Mouse (Mus musculus): Measurements from ENCODE around the gene Ptges2. TPM values are rescaled to one million over a fixed set of nuclear protein-coding genes. Genes with fewer than 3 reads are reported as not detected.
A peak's percentile ranks its signal among the peaks of the same experiment; 100 is the strongest.

Gene Ptges2
- total RNA-seq, 1 experiment: 24.9 TPM

- in situ Hi-C loops (cut with MboI; ENCODE audit: low sequenced_read_pairs in 2 of 2, unreplicated experiment in 2 of 2): no loop called here
- no peak overlapping the region for H3K27ac ChIP-seq (ENCODE audit: insufficient read depth, low read depth, low read length, poor library complexity, severe bottlenecking)
- H3K9ac ChIP-seq (ENCODE audit: insufficient read depth, low read depth, low read length, poor library complexity, severe bottlenecking): peak overlapping the region; percentile 16; the same call in 1 of the 2 replicates
- no peaks in the 10 kb centered on the region for H3K36me3 ChIP-seq (ENCODE audit: control insufficient read depth, insufficient read depth, low read length, poor library complexity, severe bottlenecking)
- DNase-seq (ENCODE audit: low read depth, low spot score): peak; percentile 30
- H3K4me3 ChIP-seq (ENCODE audit: insufficient read depth in 1 of 2, low read depth in 1 of 2, low read length in 2 of 2, poor library complexity in 1 of 2, severe bottlenecking in 1 of 2): peak overlapping the region in 1 of 2 experiments; percentile 11; a peak in 2 of 4 replicates
- no peaks in the 10 kb centered on the region for H3K9me3 ChIP-seq (ENCODE audit: control insufficient read depth, insufficient read depth, low read depth, low read length)
- TF ChIP-seq HCFC1 (IDR thresholded peaks at IDR 0.05; ENCODE audit: borderline replicate concordance, insufficient read depth, low read length) (no peak), CHD2 (IDR thresholded peaks at IDR 0.05; ENCODE audit: low read depth, low read length) (no peak), ZNF384 (IDR thresholded peaks at IDR 0.05; ENCODE audit: low read depth, low read length) (no peak), MAFK (IDR thresholded peaks at IDR 0.05; ENCODE audit: insufficient read depth, low read depth, low read length) (no peak), ZC3H11A (IDR thresholded peaks at IDR 0.05; ENCODE audit: borderline replicate concordance, low read depth, low read length) (no peak)
- peaks cover 0 to 6% of the 10 kb centered on the region in 2 experiments; a peak in 2 of 4 replicates for H3K4me1 ChIP-seq (ENCODE audit: control insufficient read depth in 2 of 2, insufficient read depth in 2 of 2, low read length in 2 of 2, poor library complexity in 1 of 2)
Observed at GRCm38 (mm10) chr2:32390871-32391270, 4.8 kb upstream of the Ptges2 start.

- H3K36me3 ChIP-seq (ENCODE audit: control insufficient read depth, insufficient read depth, low read length, poor library complexity, severe bottlenecking): no peaks in the 10 kb centered on the region
- H3K4me1 ChIP-seq (ENCODE audit: control insufficient read depth in 2 of 2, insufficient read depth in 2 of 2, low read length in 2 of 2, poor library complexity in 1 of 2): peaks cover 0 to 9% of the 10 kb centered on the region in 2 experiments; a peak in 2 of 4 replicates
- no peak for DNase-seq (ENCODE audit: low read depth, low spot score)
- H3K9ac ChIP-seq (ENCODE audit: insufficient read depth, low read depth, low read length, poor library complexity, severe bottlenecking): no peak overlapping the region
- no peak overlapping the region for H3K27ac ChIP-seq (ENCODE audit: insufficient read depth, low read depth, low read length, poor library complexity, severe bottlenecking)
- TF ChIP-seq MAFK (IDR thresholded peaks at IDR 0.05; ENCODE audit: insufficient read depth, low read depth, low read length): no peak
- no peak for TF ChIP-seq ZNF384 (IDR thresholded peaks at IDR 0.05; ENCODE audit: low read depth, low read length)
- TF ChIP-seq CHD2 (IDR thresholded peaks at IDR 0.05; ENCODE audit: low read depth, low read length): no peak
- TF ChIP-seq HCFC1 (IDR thresholded peaks at IDR 0.05; ENCODE audit: borderline replicate concordance, insufficient read depth, low read length): no peak
- no peak for TF ChIP-seq ZC3H11A (IDR thresholded peaks at IDR 0.05; ENCODE audit: borderline replicate concordance, low read depth, low read length)
- H3K4me3 ChIP-seq (ENCODE audit: insufficient read depth in 1 of 2, low read depth in 1 of 2, low read length in 2 of 2, poor library complexity in 1 of 2, severe bottlenecking in 1 of 2): no peak overlapping the region
- H3K9me3 ChIP-seq (ENCODE audit: control insufficient read depth, insufficient read depth, low read depth, low read length): no peaks in the 10 kb centered on the region
- in situ Hi-C loops (cut with MboI; ENCODE audit: low sequenced_read_pairs in 2 of 2, unreplicated experiment in 2 of 2): no loop called here
Observed at GRCm38 (mm10) chr2:32392063-32392462, 3.6 kb upstream of the Ptges2 start.

- no peak for TF ChIP-seq MAFK (IDR thresholded peaks at IDR 0.05; ENCODE audit: insufficient read depth, low read depth, low read length)
- no peak for TF ChIP-seq CHD2 (IDR thresholded peaks at IDR 0.05; ENCODE audit: low read depth, low read length)
- Histone ChIP-seq H3K9me3 (ENCODE audit: control insufficient read depth, insufficient read depth, low read depth, low read length) (no peaks in the 10 kb centered on the region), H3K4me1 (ENCODE audit: control insufficient read depth in 2 of 2, insufficient read depth in 2 of 2, low read length in 2 of 2, poor library complexity in 1 of 2) (peaks cover 0 to 15% of the 10 kb centered on the region in 2 experiments; a peak in 2 of 4 replicates), H3K9ac (ENCODE audit: insufficient read depth, low read depth, low read length, poor library complexity, severe bottlenecking) (peak overlapping the region; percentile 78; the same call in 1 of the 2 replicates), H3K36me3 (ENCODE audit: control insufficient read depth, insufficient read depth, low read length, poor library complexity, severe bottlenecking) (no peaks in the 10 kb centered on the region), H3K4me3 (ENCODE audit: insufficient read depth in 1 of 2, low read depth in 1 of 2, low read length in 2 of 2, poor library complexity in 1 of 2, severe bottlenecking in 1 of 2) (peak overlapping the region; percentile 78 to 85), H3K27ac (ENCODE audit: insufficient read depth, low read depth, low read length, poor library complexity, severe bottlenecking) (no peak overlapping the region)
- DNase-seq (ENCODE audit: low read depth, low spot score): peak; percentile 13
- in situ Hi-C loops (cut with MboI; ENCODE audit: low sequenced_read_pairs in 2 of 2, unreplicated experiment in 2 of 2): no loop called here
Observed at GRCm38 (mm10) chr2:32394973-32395372, 723 bp upstream of the Ptges2 start.

- H3K36me3 ChIP-seq (ENCODE audit: control insufficient read depth, insufficient read depth, low read length, poor library complexity, severe bottlenecking): peaks cover 4% of the 10 kb centered on the region; the same call in 1 of the 2 replicates
- H3K4me3 ChIP-seq (ENCODE audit: insufficient read depth in 1 of 2, low read depth in 1 of 2, low read length in 2 of 2, poor library complexity in 1 of 2, severe bottlenecking in 1 of 2): peak overlapping the region; percentile 78 to 85
- H3K9ac ChIP-seq (ENCODE audit: insufficient read depth, low read depth, low read length, poor library complexity, severe bottlenecking): peak overlapping the region; percentile 80
- peaks cover 0 to 19% of the 10 kb centered on the region in 2 experiments; a peak in 1 of 4 replicates for H3K4me1 ChIP-seq (ENCODE audit: control insufficient read depth in 2 of 2, insufficient read depth in 2 of 2, low read length in 2 of 2, poor library complexity in 1 of 2)
- TF ChIP-seq ZC3H11A (IDR thresholded peaks at IDR 0.05; ENCODE audit: borderline replicate concordance, low read depth, low read length): no peak
- no peak for TF ChIP-seq CHD2 (IDR thresholded peaks at IDR 0.05; ENCODE audit: low read depth, low read length)
- TF ChIP-seq ZNF384 (IDR thresholded peaks at IDR 0.05; ENCODE audit: low read depth, low read length): no peak
- peak; percentile 40; the same call in 1 of the 2 replicates for TF ChIP-seq HCFC1 (IDR thresholded peaks at IDR 0.05; ENCODE audit: borderline replicate concordance, insufficient read depth, low read length)
- no peak for TF ChIP-seq MAFK (IDR thresholded peaks at IDR 0.05; ENCODE audit: insufficient read depth, low read depth, low read length)
- H3K27ac ChIP-seq (ENCODE audit: insufficient read depth, low read depth, low read length, poor library complexity, severe bottlenecking): no peak overlapping the region; the same call in 1 of the 2 replicates
- in situ Hi-C loops (cut with MboI; ENCODE audit: low sequenced_read_pairs in 2 of 2, unreplicated experiment in 2 of 2): no loop called here
- no peaks in the 10 kb centered on the region for H3K9me3 ChIP-seq (ENCODE audit: control insufficient read depth, insufficient read depth, low read depth, low read length)
- DNase-seq (ENCODE audit: low read depth, low spot score): peak; percentile 93
Observed at GRCm38 (mm10) chr2:32395946-32396621, 388 bp downstream of the Ptges2 start.

Measured in ES-E14 (cell line).